In genomic region chr12:105784196-105784999, GRCm38 (mm10) we compare ENCODE assay signal across 8 mouse cellular contexts. TPM values are rescaled to one million over a fixed set of nuclear protein-coding genes. Genes with fewer than 3 reads are reported as not detected.
A peak's percentile ranks its signal among the peaks of the same experiment; 100 is the strongest.
DNase-seq lines count a peak whose midpoint lies in the region; ATAC-seq lines count a peak whose summit lies in the region.

TSS of gene Papola (plus strand) at chr12:105784694.

- peak; percentile 86 for ATAC-seq in megakaryocyte progenitor cell, adult 5-6 weeks (replicated peaks; ENCODE audit: poor library complexity)

- DNase-seq in adipocyte (ENCODE audit: low spot score) = peak; percentile 89
- DNase-seq in embryo, embryonic 10 days (ENCODE audit: low spot score) = peak; percentile 91
- DNase-seq in gastrocnemius, postnatal 10 days = peak; percentile 84
- peak; percentile 94 for DNase-seq in induced T-regulatory cell, adult 2 months (ENCODE audit: low read depth)
- DNase-seq in left cerebral cortex, adult 9 months (ENCODE audit: low spot score in 2 of 2) = peak; percentile 85 to 91
- peak; percentile 86 for DNase-seq in right cerebral cortex, postnatal 14 days
- DNase-seq in urinary bladder, postnatal 36 days (ENCODE audit: low spot score in 2 of 2) = peak; percentile 80 to 88

RNA-seq across cellular contexts. Expression of gene Papola, which starts in this region (rescaled TPM):
- 10 to 100 TPM; 87.5 to 97.4 TPM for total RNA-seq in gastrocnemius, postnatal 10 days (2021)
- total RNA-seq in megakaryocyte progenitor cell, adult 5-6 weeks (2015) = 223 and 232 TPM in 2 replicates
- total RNA-seq in megakaryocyte progenitor cell, adult 5-6 weeks (2017) = 104 and 140 TPM in 2 replicates

Comparison
In these comparisons a context has a peak if more than half of its experiments do, and no peak if none do; other contexts are left out.
1. Peak in every context shown above with its lines: DNase-seq and ATAC-seq.